Mouse (Mus musculus): ENCODE data around the gene Tsc2.

DNA sequence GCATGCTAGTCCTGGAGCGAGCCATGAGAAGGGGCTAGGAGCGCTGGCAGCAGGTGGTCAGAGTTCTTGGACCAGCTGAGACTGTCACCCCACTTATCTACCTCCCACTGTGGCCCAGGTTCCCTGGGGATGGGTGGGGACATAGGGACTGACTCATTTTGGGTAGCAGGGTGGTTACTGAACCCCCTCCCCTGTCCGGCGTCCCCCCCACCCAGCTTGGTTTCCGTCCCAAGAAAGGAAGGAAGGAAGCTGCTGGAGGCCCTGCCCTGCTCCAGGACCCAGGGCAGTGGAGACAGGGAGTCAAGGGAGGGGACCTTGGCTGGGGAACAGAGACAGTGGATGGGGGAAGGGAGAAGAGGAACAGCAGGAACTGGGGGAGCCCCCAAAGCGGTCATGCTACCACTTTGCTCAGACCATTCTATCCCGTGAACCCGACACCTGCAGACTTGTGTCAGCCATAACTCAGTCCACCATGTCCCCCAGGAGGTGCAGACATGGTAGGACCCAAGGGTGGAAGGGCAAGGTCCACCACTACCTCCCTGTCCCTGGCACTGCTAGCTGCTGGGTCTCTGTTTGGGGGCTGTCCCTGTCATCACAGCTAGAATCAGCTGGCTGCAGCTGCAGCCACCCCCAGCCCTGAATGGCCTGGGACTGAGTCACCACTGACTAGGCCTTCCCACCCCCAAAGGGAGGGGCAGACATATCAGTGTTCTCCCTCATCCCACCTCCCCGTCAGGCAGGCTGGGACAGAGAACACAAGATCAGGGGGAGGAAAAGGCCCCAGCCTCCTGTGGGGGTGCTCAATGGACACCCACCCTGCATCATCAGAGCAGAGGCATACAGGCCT, 12.7 kb upstream of the Tsc2 start:
- TF ChIP-seq CTCF (conservative IDR thresholded peaks at IDR 0.05; ENCODE audit: insufficient read depth, insufficient read length, low read depth, low read length) (no peak), POLR2A (IDR thresholded peaks at IDR 0.05; ENCODE audit: low read depth, low read length) (peak; percentile 60)

Measured in kidney, adult 2 months (tissue).